Mouse (Mus musculus) stomach, postnatal 0 days (tissue): Measurements from ENCODE around the gene Vps11. TPM values are rescaled to one million over a fixed set of nuclear protein-coding genes. Genes with fewer than 3 reads are reported as not detected.
"Not testable (repeated sequence)": the region's sequence is repeated elsewhere in the genome, so short reads cannot be mapped to it uniquely, and the experiment has no call there.

Experiments
- ATAC-seq: fragments of 200-750 bp; cut with Nextera tagmentation; 2 replicates; pipeline ENCODE4 v1.8.0; 2017; ENCODE audit not compliant: low FRiP score, low TSS enrichment
- DNase-seq: peaks from one replicate; pipeline ENCODE4 v3.0.0-alpha.2; 2016; ENCODE audit warnings: low spot score
- H3K27ac ChIP-seq: fragments of 300-500 bp; sonication (generic); replicated peaks from 2 replicates; pipeline ENCODE4 v1.5.1; 2014; ENCODE audit warnings: mild to moderate bottlenecking, control low read depth
- H3K27me3 ChIP-seq: fragments of 300-500 bp; sonication (generic); 2 replicates; pipeline ENCODE4 v1.6.1; 2014; ENCODE audit warnings: low read length; ENCODE audit not compliant: control insufficient read depth, insufficient read depth
- H3K36me3 ChIP-seq: fragments of 300-500 bp; sonication (generic); 2 replicates; pipeline ENCODE4 v1.6.1; 2014; ENCODE audit warnings: low read length, mixed read lengths; ENCODE audit not compliant: control insufficient read depth, insufficient read depth
- H3K4me1 ChIP-seq: fragments of 300-500 bp; sonication (generic); replicated peaks from 2 replicates; pipeline ENCODE4 v1.6.1; 2014; ENCODE audit warnings: antibody characterized with exemption; ENCODE audit not compliant: control insufficient read depth, insufficient read depth
- H3K4me2 ChIP-seq: fragments of 300-500 bp; sonication (generic); replicated peaks from 2 replicates; pipeline ENCODE4 v1.6.1; 2014; ENCODE audit warnings: low read depth, mild to moderate bottlenecking, control low read depth, moderate library complexity
- H3K4me3 ChIP-seq: fragments of 300-500 bp; sonication (generic); 2 replicates; pipeline ENCODE4 v1.5.1; 2014; ENCODE audit warnings: low read depth, low read length, control low read depth
- H3K9ac ChIP-seq: fragments of 300-500 bp; sonication (generic); 2 replicates; pipeline ENCODE4 v1.6.1; 2014; ENCODE audit warnings: mild to moderate bottlenecking, low read length, control low read depth, mixed read lengths
- H3K9me3 ChIP-seq: fragments of 300-500 bp; sonication (generic); 2 replicates; pipeline ENCODE4 v1.6.1; 2016; ENCODE audit warnings: low read length; ENCODE audit not compliant: control insufficient read depth
- CTCF ChIP-seq: IDR thresholded peaks from 2 replicates; pipeline ENCODE4 v1.5.1; 2016; ENCODE audit warnings: antibody characterized with exemption, low read depth, mild to moderate bottlenecking, moderate library complexity
- EP300 ChIP-seq: optimal IDR thresholded peaks from 2 replicates; pipeline ENCODE3; 2016; ENCODE audit warnings: antibody characterized with exemption
- WGBS: fragments of 180-500 bp; shearing (Covaris S2); extraction: QIAGEN DNeasy Blood & Tissue Kit; methylation state at CpG from one replicate; pipeline ENCODE4 v1.1.7; 2014; 5-methylcytosine and 5-hydroxymethylcytosine counted together
- polyA plus RNA-seq: library from polyadenylated mRNA; unstranded; fragments of >200 nt; fragmentation: Nextera tagmentation; extraction: Ambion mirVana; gene quantifications from 2 replicates; pipeline ENCODE4 v1.2.1, GENCODE M21; 2015

Vps11 gene
- polyA plus RNA-seq, 1 experiment from 2014 or later, result 15.8 TPM

GRCm38 (mm10) chr9:44342173-44342572, 19.3 kb downstream of the Vps11 start:
- Histone ChIP-seq H3K27ac (peak overlapping the region; percentile 98), H3K4me1 (0 out of 2 replicates have a peak, but pooled peaks cover 2% of the 10 kb centered on the region), H3K4me3 (no peak overlapping the region), H3K36me3 (peaks cover 11% of the 10 kb centered on the region; the same call in 1 of the 2 replicates), H3K9me3 (no peaks in the 10 kb centered on the region), H3K4me2 (no peak overlapping the region), H3K9ac (peak overlapping the region; percentile 27; the same call in 1 of the 2 replicates), H3K27me3 (no peaks in the 10 kb centered on the region)
- 73% methylated on average over 3 of the region's 3 CpGs for WGBS
- no peak for TF ChIP-seq EP300
- TF ChIP-seq CTCF, result no peak
- ATAC-seq (no peak), DNase-seq (no peak)

- TF ChIP-seq EP300, result no peak
- TF ChIP-seq CTCF, result no peak
- H3K9ac ChIP-seq, result no peak overlapping the region
- H3K9me3 ChIP-seq, result no peaks in the 10 kb centered on the region
- ATAC-seq, result no peak
- peaks cover 11% of the 10 kb centered on the region; the same call in 1 of the 2 replicates for H3K36me3 ChIP-seq
- H3K4me3 ChIP-seq, result no peak overlapping the region
- 0 out of 2 replicates have a peak, but pooled peaks cover 2% of the 10 kb centered on the region for H3K4me1 ChIP-seq
- no peak overlapping the region for H3K27ac ChIP-seq
- H3K27me3 ChIP-seq, result no peaks in the 10 kb centered on the region
- 90% methylated on average over 5 of the region's 5 CpGs for WGBS
- DNase-seq, result no peak
- H3K4me2 ChIP-seq, result no peak overlapping the region
These were observed 20.0 kb downstream of the Vps11 start for GRCm38 (mm10) chr9:44341487-44341886.

- 76% methylated on average over 5 of the region's 5 CpGs for WGBS
These were observed 22.9 kb downstream of the Vps11 start for GRCm38 (mm10) chr9:44338574-44338973.

GRCm38 (mm10) chr9:44337436-44338169, 23.9 kb downstream of the Vps11 start:
- Histone ChIP-seq H3K4me1 (0 out of 2 replicates have a peak, but pooled peaks cover 2% of the 10 kb centered on the region), H3K9ac (peak overlapping the region; percentile 8; the same call in 1 of the 2 replicates), H3K4me3 (no peak overlapping the region), H3K27me3 (no peaks in the 10 kb centered on the region), H3K27ac (peak overlapping the region; percentile 35; the same call in 1 of the 2 replicates), H3K9me3 (no peaks in the 10 kb centered on the region), H3K36me3 (peaks cover 21% of the 10 kb centered on the region; the same call in 1 of the 2 replicates), H3K4me2 (peak overlapping the region; percentile 94; the same call in 1 of the 2 replicates)
- ATAC-seq (no peak), DNase-seq (no peak)
- 59% methylated on average over 9 of the region's 9 CpGs for WGBS
- TF ChIP-seq CTCF, result no peak
- TF ChIP-seq EP300, result no peak

More at GRCm38 (mm10) chr9:44338574-44338973, 22.9 kb downstream of the Vps11 start:
- Histone ChIP-seq H3K4me2 (no peak overlapping the region), H3K36me3 (peaks cover 11% of the 10 kb centered on the region; the same call in 1 of the 2 replicates), H3K27ac (no peak overlapping the region), H3K27me3 (no peaks in the 10 kb centered on the region), H3K9me3 (no peaks in the 10 kb centered on the region), H3K4me3 (no peak overlapping the region), H3K9ac (no peak overlapping the region), H3K4me1 (0 out of 2 replicates have a peak, but pooled peaks cover 2% of the 10 kb centered on the region)
- DNase-seq (no peak), ATAC-seq (no peak)
- no peak for TF ChIP-seq EP300
- peak; percentile 40 for TF ChIP-seq CTCF

GRCm38 (mm10) chr9:44336964-44337363, 24.5 kb downstream of the Vps11 start:
- Histone ChIP-seq H3K4me2 (peak overlapping the region; percentile 94), H3K4me1 (no peaks in the 10 kb centered on the region), H3K27ac (peak overlapping the region; percentile 35; the same call in 1 of the 2 replicates), H3K9ac (peak overlapping the region; percentile 23; the same call in 1 of the 2 replicates), H3K36me3 (peaks cover 24% of the 10 kb centered on the region; the same call in 1 of the 2 replicates), H3K27me3 (no peaks in the 10 kb centered on the region), H3K4me3 (0 out of 2 replicates have a peak overlapping the region, but pooled peaks have one; percentile 78), H3K9me3 (no peaks in the 10 kb centered on the region)
- ATAC-seq (no peak), DNase-seq (no peak)
- TF ChIP-seq EP300 (no peak), CTCF (no peak)
- 55% methylated on average over 3 of the region's 3 CpGs for WGBS

- peaks cover 27% of the 10 kb centered on the region; the same call in 1 of the 2 replicates for H3K36me3 ChIP-seq
- ATAC-seq, H3K27me3 ChIP-seq, H3K27ac ChIP-seq, H3K9me3 ChIP-seq, DNase-seq, H3K4me1 ChIP-seq: not testable (repeated sequence)
- H3K4me3 ChIP-seq, result peak overlapping the region; percentile 78
- 33% methylated on average over 4 of the region's 4 CpGs for WGBS
- H3K9ac ChIP-seq, result peak overlapping the region; percentile 23; the same call in 1 of the 2 replicates
- peak overlapping the region; percentile 94 for H3K4me2 ChIP-seq
These were observed 25.0 kb downstream of the Vps11 start for GRCm38 (mm10) chr9:44336513-44336912.
